Mouse (Mus musculus): ENCODE measurements around the gene Lhx6.

GRCm38 (mm10) chr2:36056248-36056647 lies 49.0 kb downstream of the Lhx6 start:
- no peak for TF ChIP-seq EP300 (IDR thresholded peaks at IDR 0.05)
- no peak for TF ChIP-seq CTCF (IDR thresholded peaks at IDR 0.05)

Data from lung, postnatal 0 days (tissue).